Mouse (Mus musculus) yolk sac, embryonic 10.5 days (tissue): ENCODE measurements around the gene Adam12.
A peak's percentile ranks its signal among the peaks of the same experiment; 100 is the strongest.

Experiments used
- DNase-seq: peaks from one replicate; pipeline ENCODE4 v3.0.0-alpha.2; 2017; ENCODE audit warnings: low spot score

Gene Adam12

DNA sequence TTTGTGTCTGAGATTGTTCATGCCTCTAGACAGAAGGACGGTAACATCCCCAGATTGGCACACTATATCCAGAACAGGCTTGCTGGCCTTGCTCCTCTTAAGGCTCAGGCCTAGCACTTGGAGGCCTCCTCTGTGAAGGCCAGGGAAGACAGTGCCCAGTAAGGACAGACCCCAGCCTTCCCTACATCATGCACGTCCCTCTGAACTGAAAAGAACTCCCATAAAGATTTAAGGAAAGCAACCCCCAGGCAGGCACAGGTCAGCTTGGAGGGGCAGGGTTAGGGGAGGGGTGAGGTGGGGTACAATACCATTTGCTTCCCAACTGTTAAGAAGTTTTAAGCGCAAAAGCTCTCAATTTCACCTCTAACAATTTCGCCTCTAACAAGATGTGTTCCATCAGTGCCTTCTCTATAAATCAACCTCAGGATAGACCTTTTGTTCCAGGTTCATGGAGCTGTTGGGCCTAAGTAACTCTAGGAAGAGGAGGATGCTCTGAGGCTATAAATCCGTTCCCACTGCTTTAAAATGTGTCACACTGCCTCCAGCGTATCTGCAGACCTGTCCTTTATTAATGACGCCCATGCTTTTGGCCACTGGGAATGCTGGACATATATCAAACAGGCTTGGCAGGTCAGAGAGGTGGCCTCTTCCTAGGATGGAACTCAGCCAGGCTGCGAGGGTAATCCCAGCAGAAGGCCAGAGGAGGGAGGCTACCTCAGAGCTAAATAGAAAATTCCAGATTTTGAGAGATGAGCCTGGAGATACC is 150.5 kb downstream of the Adam12 start:
- no peak for DNase-seq

- no peak for DNase-seq
Observed at GRCm38 (mm10) chr7:134079980-134080725, 151.8 kb downstream of the Adam12 start.

GRCm38 (mm10) chr7:134077684-134078083 is 154.3 kb downstream of the Adam12 start:
- DNase-seq, result no peak

- no peak for DNase-seq
Observed at GRCm38 (mm10) chr7:134073011-134073410, 158.9 kb downstream of the Adam12 start.

- no peak for DNase-seq
Observed at GRCm38 (mm10) chr7:134071153-134071885, 160.6 kb downstream of the Adam12 start.

- no peak for DNase-seq
Observed at GRCm38 (mm10) chr7:134062629-134063028, 169.3 kb downstream of the Adam12 start.

- DNase-seq, result no peak
Observed at GRCm38 (mm10) chr7:134052486-134052885, 179.5 kb downstream of the Adam12 start.

- no peak for DNase-seq
Observed at GRCm38 (mm10) chr7:134050371-134050770, 181.6 kb downstream of the Adam12 start.

GRCm38 (mm10) chr7:134046376-134046775 is 185.6 kb downstream of the Adam12 start:
- no peak for DNase-seq

DNA sequence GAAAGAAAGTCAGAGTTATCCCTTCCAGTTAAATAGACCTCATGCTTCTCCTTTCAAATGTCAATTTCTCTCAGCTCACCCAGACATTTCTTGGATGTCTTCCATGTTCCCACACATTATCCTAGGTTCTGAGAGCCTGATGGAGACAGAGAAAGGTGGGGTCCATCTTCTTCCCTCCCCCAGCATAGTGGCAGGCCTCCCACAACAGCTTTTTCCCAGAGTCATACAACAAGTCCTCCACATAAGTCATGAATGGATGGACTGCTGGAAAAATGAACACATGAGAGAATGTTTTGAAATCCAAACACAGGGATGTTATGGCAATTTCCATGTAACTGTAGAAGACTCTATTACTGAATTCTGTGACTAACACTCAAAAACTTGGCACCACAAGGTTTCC is 188.4 kb downstream of the Adam12 start:
- no peak for DNase-seq

- DNase-seq, result no peak
Observed at GRCm38 (mm10) chr7:134042614-134043013, 189.3 kb downstream of the Adam12 start.

DNA sequence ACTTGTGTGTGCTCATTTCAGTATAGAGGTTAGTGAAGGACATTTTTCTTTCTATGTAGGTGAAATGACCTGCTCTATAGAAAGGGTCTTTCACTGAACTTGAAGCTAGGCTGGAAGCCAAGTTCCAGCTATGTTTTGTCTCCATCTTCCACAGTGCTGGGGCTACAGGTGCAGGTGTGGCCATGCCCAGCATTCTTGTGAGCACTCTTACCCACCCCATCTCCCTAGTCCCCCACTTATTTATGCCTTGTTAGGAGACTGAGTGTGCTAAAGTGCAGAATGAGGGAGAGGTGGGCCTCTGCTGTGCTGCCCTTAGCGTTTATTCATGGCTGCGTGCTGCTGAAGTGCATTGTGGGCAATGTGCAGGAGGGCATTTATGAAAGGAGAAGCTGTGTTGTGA is 198.0 kb downstream of the Adam12 start:
- no peak for DNase-seq

DNA sequence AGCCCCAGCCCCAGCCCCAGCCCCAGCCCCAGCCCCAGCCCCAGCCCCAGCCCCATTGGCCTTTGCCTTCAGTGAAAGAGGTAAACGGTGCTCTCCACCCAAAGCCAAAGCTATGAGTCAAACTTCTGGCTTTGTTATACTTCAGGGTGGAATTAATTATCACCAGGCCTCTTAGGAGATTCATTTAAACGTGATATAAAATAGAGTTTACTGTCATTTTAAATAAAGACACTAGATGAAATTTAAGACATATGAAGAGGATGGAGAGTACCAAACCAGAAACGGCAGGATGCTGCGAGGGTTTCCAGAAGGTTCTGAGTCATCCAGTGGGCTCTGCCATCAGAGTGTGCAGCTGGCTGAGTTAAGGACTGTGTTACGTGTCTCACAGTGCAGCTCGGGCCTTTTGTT is 199.0 kb downstream of the Adam12 start:
- DNase-seq, result no peak

DNA sequence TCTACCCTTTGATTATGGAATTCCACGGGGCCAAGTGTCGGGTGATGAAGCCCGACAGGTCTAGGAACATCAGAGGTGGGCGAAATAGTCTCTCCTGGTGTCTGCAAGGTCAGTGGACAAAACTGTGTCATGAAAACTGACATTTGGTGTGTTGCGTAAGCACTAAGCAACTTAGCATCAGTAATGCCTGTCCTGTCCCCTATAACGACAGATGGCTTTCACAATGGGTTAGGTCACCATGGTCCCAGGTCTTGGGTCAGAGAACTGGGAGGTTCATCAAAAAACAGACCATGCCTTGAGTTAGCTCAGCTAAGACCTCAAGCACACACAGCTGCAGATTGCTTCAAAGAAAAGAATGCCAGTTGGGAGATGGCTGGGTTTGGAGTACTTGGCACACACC is 200.2 kb downstream of the Adam12 start:
- no peak for DNase-seq

DNA sequence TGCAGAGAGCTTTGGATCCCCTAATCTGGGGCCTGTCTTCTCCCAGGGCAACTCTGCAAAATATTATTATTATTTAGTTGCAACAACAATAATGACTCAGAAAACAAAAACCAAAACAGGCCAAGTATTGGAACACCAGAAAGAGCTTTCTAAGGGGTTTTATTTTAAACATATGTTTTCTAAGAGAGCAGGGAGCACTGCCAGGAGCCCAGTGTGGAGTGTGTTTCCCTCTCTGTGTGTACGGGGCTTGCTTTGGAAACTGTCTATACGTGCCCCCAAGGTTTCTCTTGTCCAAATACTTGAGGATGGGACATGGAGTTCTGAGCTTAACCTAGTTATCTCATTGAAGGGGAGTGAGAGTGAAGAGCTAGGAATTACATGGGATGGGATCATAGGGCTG is 200.7 kb downstream of the Adam12 start:
- no peak for DNase-seq

DNA sequence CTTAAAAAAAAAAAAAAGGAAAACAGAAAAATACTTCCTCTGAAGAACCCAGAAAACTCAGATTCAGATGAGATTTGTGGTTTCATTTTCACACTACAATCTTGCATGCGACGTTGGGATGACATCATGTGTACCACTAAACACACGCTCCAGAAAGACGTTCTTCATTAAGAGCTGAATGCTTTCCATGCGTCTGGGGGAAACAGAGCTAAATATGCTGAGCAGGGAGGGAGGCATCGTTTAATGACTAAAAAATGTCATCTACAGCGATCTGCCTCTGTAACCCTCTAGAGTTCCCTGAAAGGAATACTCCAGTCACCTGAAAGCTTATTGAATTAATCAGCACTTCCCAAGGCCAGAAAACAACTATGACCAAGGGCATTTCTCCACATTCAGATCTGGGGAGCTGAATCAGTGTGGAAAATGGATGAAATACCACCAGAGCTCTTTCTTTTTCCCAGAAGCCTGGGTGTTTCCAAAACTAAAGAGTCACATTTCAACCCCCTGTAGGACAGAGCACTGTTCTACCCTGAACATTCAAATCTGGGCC is 203.6 kb downstream of the Adam12 start:
- DNase-seq, result no peak

- no peak for DNase-seq
Observed at GRCm38 (mm10) chr7:134027020-134027415, 204.9 kb downstream of the Adam12 start.

DNA sequence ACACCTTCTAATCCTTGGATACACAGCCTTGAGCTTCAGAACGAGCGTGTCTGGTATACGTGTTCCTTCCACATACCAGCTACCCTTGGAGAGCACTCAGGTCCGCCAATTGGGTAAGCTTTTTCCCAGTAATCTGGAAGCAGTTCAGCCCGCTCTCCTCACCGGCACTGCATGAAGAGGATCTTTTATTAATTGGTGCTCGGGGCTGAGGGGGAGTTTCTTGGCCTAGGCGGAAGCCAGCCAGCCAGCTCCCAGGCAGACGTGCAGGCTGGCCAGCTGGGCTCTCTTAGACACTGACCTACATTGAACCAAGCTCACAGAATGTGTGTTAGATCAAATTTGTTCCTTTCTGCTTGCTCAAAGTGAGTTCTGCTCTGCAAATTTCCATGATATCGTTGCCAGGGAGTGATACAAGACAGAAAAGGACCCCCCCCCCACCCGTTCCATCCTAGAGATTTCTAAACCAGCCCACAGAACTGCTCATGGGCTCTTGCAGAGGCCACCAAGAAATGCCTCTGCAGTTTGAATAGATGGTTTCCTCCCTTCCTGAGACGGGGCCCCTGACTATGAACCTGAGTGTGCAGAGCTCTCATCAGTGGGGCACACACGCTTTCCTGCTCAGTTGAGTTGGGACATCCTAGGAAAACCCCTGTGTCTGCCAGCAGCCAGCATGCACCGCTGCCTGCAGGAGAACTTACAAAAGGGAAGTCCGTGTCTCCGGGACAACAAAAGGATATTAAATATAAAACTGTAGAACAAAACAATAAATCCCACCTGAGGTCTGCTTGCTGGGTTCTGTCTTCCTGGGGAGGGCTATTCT is 205.5 kb downstream of the Adam12 start:
- DNase-seq, result peak; percentile 19

- DNase-seq, result peak; percentile 59
Observed at GRCm38 (mm10) chr7:134022157-134022885, 209.6 kb downstream of the Adam12 start.

GRCm38 (mm10) chr7:134015226-134015625 is 216.7 kb downstream of the Adam12 start:
- DNase-seq, result peak; percentile 16

DNA sequence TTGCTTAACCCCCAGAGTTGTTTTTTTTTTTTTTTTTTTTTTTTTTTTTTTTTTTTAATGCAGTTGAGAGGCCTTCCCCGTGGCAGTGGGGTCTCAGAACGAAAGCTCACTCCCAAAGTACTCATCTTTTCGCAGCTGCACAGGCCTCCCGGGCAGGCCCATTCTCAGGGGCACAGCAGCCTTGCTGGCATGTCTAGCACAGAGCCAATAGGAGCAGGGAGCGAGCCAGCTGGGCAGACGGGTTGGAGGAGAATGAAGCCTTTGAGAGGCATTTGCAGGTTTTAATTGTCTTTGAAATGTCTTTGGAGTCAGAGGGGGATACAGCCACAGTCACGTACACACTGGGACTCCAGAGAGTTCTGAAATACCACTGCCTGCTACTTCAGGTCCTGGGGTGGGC is 217.2 kb downstream of the Adam12 start:
- DNase-seq, result no peak
